Mouse (Mus musculus) megakaryocyte, adult 5-6 weeks (primary cell): ENCODE data around the gene Olfr51. TPM values are rescaled to one million over a fixed set of nuclear protein-coding genes. Genes with fewer than 3 reads are reported as not detected.
"Not testable (repeated sequence)": the region's sequence is repeated elsewhere in the genome, so short reads cannot be mapped to it uniquely, and the experiment has no call there.

Experiments
- ATAC-seq: 2 replicates; pipeline ENCODE4 v1.8.0; 2016; ENCODE audit warnings: mild to moderate bottlenecking, inconsistent platforms; ENCODE audit not compliant: poor library complexity, severe bottlenecking
- total RNA-seq, 2 experiments: library from RNA; stranded (forward) in 1 of 2; stranded (reverse) in 1 of 2; fragments of 153-499, 151-499 nt in 1 of 2; fragments of 221-1000, 200-1000 nt in 1 of 2; gene quantifications; 2 replicates each; pipeline versions ENCODE4 v1.2.3 to v1.2.4; 2015 to 2017

Gene Olfr51
- total RNA-seq (2015) (not detected in 2 replicates), total RNA-seq (2017) (not detected in 2 replicates)

DNA sequence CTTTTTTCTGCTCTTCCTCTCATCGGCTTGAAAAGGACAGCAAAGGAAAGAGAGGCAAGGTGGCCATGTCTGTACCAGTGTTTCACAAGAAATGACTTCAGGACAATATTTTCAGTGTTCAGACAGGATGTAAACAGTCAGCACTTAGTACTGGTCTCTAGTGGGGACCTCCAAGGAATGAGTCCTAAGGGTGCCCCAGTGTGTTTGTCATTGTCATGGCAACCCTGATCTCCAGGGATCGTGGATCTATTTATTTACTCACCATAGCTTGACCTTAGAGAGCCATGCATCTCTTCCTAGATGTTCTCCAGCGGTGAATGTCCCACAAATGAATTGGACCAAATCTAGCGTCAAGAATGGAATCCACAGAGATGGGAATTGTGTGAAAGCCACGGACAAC is at the start of gene Olfr51:
Gene Olfr51, plus strand, starts transcription at position 301 of the 400 bp plus-strand sequence.
- ATAC-seq = no peak

DNA sequence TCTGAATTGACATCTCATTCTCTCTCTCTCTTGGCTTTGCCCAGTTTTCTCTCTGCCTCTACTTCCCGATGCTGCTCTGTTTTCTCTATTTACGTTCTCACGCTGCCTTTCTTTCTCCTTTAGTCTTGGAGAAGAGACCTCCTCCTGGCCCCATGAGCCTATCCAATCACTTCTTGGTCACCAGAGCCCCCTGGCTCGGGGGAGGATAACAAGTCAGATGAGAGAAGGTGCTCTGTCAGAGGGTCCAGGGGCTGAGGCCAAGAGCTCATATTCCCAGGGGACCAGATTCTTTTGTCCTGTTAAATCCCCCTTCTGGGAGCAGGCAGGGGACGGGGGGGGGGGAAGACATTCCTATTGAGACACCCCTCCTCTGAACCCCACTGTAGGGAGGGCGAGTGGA is 49.7 kb upstream of the Olfr51 start, which contains the start of gene Prop1:
Gene Prop1, minus strand, starts transcription at position 101 of the 400 bp plus-strand sequence.
- ATAC-seq = no peak

DNA sequence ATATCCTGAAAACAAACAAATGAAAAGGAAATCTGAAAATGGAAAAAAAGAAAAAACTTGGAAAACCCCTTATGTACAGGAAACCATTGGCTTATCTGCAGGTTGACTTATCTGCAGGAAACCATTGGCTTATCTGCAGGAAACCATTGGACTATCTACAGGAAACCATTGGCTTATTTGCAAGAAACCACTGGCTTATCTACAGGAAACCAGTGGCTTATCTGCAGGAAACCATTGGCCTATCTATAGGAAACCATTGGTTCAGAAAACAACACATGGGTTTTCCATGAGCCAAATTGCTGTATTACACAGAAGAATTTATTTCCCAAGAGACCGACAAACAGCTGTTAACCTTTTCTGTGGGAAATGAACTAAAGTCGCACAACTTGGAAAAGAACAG is 38.5 kb upstream of the Olfr51 start:
- no peak for ATAC-seq

DNA sequence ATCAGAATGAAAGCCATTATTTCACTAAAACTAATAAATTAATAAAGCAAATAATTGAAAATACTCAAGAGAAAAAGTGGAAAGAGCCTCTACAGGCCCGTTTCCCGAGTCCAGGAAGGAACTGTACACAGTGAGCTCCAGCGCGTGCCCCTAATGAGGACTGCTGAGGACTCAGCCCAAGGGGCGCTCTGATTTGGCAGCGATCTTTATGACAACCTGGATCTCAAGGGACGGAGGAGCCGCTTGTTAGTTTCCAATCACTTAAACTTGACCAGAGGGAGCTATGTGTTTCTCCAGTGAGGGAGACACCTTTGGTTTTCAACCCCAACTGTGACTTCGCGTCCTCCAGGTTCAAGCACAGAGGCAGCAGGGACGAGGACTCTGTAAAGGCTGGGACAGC is 37.2 kb upstream of the Olfr51 start, which contains the start of gene Olfr1378:
Gene Olfr1378, plus strand, starts transcription at position 301 of the 400 bp plus-strand sequence.
- no peak for ATAC-seq

DNA sequence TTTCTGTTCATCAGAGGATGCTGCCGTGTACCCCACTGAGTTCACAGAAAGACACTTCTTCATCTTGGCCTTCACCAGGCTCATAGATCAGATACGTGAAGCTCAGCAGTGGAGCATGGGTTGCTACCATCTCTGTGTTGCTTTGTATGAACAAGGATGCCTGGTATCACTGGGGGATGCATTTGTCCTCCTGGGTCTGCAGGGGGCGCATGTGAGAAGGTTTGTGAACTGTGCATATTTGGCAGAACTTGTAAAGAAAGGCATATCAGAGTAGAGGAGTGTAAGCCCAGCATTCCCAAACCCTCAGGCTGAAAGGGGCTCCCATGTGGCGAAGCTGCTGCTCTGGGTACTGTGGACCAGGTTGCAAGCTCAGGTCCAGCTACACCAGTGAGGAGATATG is 26.2 kb upstream of the Olfr51 start:
- no peak for ATAC-seq

DNA sequence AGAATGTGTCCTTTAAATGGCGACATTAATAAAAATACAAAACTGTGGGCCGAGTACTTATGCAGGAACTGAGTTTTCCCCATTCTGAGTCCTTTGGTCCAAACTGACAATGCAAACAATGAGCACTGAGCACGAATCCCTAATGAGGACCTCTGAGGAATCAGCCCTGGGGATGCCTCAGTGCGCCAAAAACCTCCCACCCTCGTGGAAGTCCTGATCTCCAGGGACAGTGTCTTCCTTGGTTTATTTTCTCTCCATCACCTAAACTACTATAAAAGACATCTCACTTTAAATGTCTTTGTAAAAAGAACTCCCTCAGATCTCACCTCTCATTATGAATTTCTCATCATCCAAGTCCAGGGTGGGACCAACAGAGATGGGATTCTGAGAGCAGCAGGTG is 21.7 kb upstream of the Olfr51 start, which contains the start of gene Olfr1377:
Gene Olfr1377, plus strand, starts transcription at position 301 of the 400 bp plus-strand sequence.
- ATAC-seq = no peak

DNA sequence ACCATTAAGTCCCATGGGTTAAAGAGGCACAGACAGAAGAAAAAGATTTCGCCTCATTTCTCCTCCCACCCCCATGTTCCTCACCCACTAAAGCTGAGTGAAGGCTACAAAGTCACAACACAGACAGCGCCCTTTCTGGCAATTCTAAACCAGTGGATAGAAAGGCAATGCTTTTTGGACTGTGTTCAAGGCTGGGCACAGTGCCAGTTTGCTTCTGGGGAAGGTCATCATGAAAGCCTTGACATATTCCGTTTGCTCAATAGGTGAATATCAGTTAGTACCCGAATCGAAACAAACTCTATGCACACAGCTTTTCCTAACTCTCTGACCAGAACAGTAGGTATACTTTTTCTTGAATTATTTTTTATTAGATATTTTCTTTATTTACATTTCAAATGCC is 8.4 kb downstream of the Olfr51 start:
- no peak for ATAC-seq

DNA sequence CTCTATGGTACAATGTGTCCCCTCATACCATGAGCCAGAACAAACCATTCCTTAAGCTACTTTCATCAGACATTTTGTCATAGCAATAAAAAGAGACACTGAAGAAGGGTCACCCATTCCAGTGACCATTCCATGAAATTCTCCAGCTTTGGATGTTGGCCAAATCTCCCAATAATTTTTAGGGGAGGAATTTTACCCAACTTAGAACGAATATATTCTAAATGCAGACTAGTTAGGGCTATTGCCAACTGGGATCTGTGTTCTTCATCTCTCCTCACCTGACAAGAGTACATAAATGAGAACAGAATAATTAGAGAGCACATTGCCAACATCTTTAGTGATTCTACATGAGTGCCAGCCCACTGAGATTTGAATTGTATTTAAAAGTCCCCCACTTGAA is 10.5 kb downstream of the Olfr51 start, which contains the start of gene Olfr54:
Gene Olfr54, plus strand, starts transcription at position 301 of the 400 bp plus-strand sequence.
- no peak for ATAC-seq

DNA sequence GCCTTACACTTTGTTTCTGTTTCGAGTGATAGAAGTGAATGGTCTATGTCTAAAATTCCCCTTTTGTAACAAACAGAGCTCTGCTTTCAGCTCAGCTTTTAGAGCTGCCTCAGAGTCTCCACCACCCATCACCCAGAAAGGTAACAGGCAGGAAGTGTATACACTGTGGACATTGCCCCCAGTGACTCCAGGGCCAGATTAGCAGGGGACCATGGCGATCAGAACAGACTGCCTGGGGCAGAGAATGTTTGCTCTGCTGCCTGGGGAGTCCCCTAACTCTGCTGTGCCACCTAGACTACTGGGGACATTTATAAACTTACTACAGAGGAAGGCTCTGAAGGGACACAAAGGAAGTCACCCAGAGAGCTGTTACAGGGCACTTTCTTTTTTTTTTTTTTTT is 12.9 kb downstream of the Olfr51 start:
- no peak for ATAC-seq

DNA sequence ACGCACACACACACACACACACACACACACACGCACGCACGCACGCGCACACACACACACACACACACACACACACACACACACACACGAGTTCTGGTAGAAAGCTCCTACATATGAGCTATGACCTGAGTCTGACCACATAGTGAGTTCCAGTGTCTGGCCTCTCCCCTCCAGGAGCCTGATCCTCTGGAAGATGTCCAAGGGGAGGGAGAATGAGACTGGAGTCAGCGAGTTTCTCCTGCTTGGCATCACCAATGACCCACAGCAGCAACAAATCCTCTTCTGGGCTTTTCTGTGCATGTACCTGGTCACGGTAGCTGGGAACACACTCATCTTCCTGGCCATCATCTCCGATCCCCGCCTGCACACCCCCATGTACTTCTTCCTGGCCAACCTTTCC is 23.4 kb downstream of the Olfr51 start:
- not testable (repeated sequence) for ATAC-seq

DNA sequence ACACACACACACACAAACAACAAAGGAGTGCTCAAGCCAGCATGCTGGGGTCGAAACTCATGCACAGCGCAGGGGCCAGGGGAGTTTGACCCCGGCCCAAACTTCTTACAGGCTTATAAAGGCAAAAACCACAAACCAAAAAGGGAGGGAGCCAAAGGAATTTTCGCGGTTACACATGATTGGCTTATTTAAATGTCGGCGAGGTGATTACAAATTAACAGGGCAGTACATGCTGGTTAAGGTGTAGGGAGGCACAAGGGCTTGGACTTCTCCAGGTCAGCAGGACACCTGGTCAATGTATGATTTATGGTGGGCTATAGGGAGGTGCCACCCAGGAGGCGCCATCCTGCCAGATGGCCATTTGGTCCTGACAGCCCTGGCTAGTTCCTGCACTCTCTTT is 26.0 kb downstream of the Olfr51 start:
- not testable (repeated sequence) for ATAC-seq

DNA sequence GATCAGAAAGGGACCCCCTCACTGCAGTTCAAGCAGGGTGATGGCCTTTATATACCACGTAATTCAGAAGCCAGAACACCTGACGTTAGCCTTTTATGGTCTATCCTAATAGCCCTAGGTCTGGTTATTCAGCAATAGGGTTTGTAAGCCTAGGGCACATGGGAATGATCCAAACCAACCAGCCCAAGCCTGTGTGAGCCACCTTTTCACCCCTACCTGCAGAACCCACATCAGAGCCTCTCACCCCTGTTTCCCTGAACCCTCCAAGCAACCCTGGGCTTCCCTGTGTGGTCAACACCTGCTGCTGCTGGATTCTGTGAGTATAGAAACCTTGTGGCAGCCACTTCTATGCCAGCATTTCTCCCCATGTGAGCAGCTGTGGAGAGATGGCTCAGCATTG is 26.8 kb downstream of the Olfr51 start:
- no peak for ATAC-seq

DNA sequence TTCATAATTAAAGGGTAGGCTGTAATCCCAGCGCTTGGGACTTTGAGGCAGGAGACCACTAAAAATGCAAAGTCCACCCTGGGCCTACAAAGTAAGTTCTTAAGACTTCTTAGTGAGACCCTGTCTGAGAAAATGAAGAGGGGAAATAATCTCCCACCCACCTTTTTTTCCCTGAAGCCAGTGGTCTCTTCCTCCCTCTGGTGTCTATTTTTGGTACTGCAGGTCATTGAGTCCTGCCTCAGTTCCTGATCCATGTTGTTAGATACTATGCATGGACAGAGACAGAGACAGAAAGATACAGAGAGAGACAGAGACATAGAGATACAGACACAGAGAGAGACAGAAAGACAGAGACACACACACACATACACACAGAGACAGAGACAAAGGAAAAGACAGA is 29.5 kb downstream of the Olfr51 start:
- 0 out of 2 replicates have a peak, but pooled peaks have one; percentile 40 for ATAC-seq

DNA sequence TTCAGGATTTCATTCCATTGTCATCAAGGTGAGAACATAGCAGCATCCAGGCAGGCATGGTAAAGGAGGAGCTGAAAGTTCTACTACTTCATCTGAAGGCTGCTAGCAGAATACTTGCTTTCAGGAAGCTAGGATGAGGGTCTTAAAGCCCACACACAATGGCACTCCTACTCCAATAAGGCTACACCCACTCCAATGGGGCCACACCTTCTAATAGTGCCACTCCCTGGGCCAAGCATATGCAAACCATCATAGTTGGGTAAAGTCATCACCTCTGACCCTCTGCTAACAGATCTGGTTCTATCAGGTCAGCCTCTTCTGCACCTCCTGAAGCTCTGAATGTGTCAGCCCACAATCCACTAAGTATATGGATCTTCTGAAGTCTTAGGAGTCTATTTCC is 30.7 kb downstream of the Olfr51 start:
- ATAC-seq = not testable (repeated sequence)

DNA sequence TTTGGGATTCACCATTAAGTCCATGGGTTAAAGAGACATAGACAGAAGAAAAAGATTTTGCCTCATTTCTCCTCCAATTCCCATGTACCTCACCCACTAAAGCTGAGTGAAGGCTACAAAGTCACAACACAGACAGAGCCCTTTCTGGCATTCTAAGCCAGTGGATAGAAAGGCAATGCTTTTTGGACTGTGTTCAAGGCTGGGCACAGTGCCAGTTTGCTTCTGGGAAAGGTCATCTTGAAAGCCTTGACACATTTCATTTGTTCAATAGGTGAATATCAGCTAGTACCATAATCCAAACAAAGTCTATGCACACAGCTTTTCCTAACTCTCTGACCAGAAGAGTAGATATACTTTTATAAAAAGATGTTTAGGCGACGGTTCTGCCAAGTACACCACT is 32.6 kb downstream of the Olfr51 start:
- no peak for ATAC-seq

DNA sequence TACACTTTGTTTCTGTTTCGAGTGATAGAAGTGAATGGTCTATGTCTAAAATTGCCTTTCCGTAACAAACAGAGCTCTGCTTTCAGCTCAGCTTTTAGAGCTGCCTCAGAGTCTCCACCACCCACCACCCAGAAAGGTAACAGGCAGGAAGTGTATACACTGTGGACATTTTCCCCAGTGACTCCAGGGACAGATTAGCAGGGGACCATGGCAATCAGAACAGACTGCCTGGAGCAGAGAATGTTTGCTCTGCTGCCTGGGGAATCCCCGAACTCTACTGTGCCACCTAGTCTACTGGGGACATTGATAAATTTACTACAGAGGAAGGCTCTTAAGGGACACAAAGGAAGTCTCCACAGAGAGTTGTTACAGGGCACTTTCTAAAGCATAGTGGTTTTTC is 41.4 kb downstream of the Olfr51 start:
- ATAC-seq = not testable (repeated sequence)

DNA sequence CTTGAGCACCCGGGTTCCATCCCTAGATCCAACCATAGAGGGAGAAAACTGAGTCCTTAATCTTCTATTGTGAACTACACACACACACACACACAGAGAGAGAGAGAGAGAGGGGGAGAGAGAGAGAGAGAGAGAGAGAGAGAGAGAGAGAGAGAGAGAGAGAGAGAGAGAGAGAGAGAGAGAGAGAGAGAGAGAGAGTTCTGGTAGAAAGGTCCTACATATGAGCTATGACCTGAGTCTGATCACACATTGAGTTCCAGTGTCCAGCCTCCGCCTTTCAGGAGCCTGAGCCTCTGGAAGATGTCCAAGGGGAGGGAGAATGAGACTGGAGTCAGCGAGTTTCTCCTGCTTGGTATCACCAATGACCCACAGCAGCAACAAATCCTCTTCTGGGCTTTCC is 44.4 kb downstream of the Olfr51 start, which contains the start of gene Olfr1375:
Gene Olfr1375, plus strand, starts transcription at position 301 of the 400 bp plus-strand sequence.
- not testable (repeated sequence) for ATAC-seq

DNA sequence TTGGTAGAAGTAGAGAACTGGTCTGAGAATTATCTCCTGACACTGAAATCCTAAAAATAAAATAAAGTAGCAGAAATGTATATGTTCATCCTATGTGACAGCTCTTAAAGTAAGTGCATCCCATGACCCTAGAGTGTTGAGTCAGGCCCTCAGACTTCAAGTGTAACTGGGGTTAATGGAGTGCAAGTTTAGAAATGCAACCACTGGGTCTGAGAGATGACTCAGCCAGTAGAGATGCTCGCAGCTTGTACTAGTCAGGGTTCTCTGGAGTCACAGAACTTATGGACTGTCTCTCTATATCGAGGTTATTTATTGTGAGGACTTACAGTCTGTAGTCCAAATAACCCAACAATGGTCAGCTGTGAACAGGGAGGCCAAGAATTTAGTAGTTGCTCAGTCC is 48.3 kb downstream of the Olfr51 start:
- ATAC-seq = no peak

DNA sequence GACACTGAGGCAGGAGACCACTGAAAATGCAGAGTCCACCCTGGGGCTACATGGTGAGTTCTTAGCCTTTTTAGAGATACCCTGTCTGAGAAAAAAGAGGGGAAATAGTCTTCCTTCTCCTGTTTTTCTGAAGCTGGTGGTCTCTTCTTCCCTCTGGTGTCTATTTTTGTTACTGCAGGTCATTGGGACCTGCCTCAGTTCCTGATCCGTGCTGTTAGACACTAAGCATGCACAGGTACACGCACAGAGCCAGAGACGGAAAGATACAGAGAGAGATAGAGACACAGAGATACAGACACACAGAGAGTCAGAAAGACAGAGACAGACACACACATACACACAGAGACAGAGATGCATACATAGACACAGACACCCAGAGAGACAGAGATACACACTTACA is 49.8 kb downstream of the Olfr51 start:
- no peak for ATAC-seq

DNA sequence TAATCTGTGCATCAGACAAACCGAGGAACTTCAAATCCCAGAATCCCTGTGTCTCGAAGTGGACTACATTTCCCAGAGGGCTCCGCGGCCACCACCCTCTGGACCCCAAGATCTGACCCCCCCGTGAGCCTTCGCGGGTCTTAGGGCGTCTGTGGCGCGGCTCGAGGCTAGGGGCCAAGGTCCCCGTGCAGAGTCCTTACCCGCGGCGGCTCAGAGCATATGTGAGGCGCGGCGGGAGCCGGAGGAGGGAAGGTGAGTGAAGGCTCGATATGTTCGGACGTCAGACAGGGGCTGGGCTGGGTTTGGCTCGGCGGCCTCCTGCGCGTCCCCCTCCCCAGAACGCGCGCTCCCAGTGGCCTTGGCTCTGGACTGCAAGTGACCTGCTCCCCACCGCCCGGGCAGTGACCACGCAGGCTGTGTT is 55.8 kb downstream of the Olfr51 start, which contains the start of gene Zfp354a:
Gene Zfp354a, plus strand, starts transcription at position 107 of the 421 bp plus-strand sequence.
- ATAC-seq = no peak
